Mouse (Mus musculus): Measurements from ENCODE around the gene Ptprd.

GRCm38 (mm10) chr4:76889669-76890068 lies 1322.1 kb downstream of the Ptprd start:
- TF ChIP-seq CTCF (IDR thresholded peaks at IDR 0.05; ENCODE audit: borderline replicate concordance, insufficient read depth, low read depth, low read length) (no peak), POLR2A (IDR thresholded peaks at IDR 0.05; ENCODE audit: borderline replicate concordance, insufficient read depth, low read length) (no peak)
